Mouse (Mus musculus): ENCODE data around the gene Nckap5.

DNA sequence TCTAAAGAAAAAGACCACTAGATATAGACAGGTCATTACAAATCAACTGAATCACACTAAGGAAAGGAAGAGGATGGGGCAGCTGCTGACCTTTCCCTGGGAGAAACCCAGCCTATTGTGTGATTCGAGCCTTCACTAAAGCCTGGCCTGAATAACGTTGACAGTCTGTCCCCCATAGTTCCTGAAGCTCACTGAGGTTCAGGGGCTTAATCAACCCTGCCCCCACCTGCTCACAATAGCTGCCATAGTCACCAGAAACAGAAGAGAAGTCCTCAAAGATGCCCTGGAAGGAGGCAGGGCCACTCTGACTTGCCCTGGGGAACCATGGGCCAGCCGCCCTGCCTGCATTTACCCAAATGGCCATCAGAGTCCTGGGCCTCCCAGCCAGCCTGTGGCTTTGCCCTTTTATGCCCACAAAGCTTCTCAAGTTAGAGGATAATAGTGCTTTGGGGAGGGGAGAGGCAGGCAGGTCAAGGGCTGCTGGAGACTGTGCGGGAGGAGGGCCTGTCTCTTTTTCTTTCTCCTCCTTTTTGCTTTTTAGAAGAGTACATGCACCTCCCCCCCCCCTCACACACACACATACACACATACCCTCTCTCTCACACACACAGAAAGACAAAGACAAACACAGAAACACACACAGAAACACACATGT is 85.0 kb downstream of the Nckap5 start:
- TF ChIP-seq USF1 (IDR thresholded peaks at IDR 0.05; ENCODE audit: low read depth) (no peak), POLR2A (IDR thresholded peaks at IDR 0.05; ENCODE audit: insufficient read length, low read depth) (no peak), TCF3 (IDR thresholded peaks at IDR 0.05; ENCODE audit: insufficient read length, low read depth) (no peak), POLR2AphosphoS2 (IDR thresholded peaks at IDR 0.05; ENCODE audit: insufficient read length, low read depth) (no peak), MAX (IDR thresholded peaks at IDR 0.05; ENCODE audit: low read depth) (no peak), MYOD1 (IDR thresholded peaks at IDR 0.05; ENCODE audit: control insufficient read depth in 1 of 3, insufficient read length in 2 of 3, low read depth in 2 of 3) (no peak), TCF12 (IDR thresholded peaks at IDR 0.05; ENCODE audit: insufficient read depth, poor library complexity, severe bottlenecking) (no peak), E2F4 (IDR thresholded peaks at IDR 0.05; ENCODE audit: insufficient read depth) (no peak)

Data from myocyte (in vitro differentiated cells).